Mouse (Mus musculus): ENCODE data around the gene Mns1. TPM values are rescaled to one million over a fixed set of nuclear protein-coding genes. Genes with fewer than 3 reads are reported as not detected.
A peak's percentile ranks its signal among the peaks of the same experiment; 100 is the strongest.

Mns1 gene
- polyA plus RNA-seq, 1 experiment from 2014 or later, result 51.7 TPM

DNA sequence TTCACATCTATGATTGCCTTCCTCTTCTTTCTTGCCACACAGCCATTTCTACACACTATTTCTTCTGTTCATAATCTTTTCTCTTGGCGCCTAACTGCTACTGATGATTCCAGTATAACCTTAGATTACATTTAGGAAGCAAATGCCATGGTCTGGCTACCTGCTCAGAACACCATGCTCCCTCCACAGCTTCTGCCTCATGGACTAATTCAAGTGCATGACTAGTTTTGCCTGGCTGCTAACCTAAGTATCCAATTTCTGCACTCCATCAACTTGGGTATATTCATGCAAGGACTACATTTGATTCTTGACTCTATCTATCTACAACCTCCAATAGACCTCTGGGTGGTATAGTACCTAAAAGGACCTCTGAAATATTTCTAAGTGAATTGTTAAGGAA is 32.0 kb downstream of the Mns1 start:
- ATAC-seq (replicated peaks; ENCODE audit: low FRiP score) (no peak), DNase-seq (ENCODE audit: low spot score) (no peak)
- no peaks in the 10 kb centered on the region for H3K27me3 ChIP-seq (ENCODE audit: control insufficient read depth, insufficient read depth, low read length)
- H3K4me2 ChIP-seq (ENCODE audit: low read depth, low read length, severe bottlenecking), result no peak overlapping the region
- H3K27ac ChIP-seq (ENCODE audit: low read depth, low read length), result no peak overlapping the region
- H3K4me1 ChIP-seq (replicated peaks; ENCODE audit: control insufficient read depth, insufficient read depth, low read length), result no peaks in the 10 kb centered on the region
- H3K9ac ChIP-seq (ENCODE audit: low read length), result no peak overlapping the region
- H3K9me3 ChIP-seq (ENCODE audit: control insufficient read depth, low read length), result no peaks in the 10 kb centered on the region
- no peak overlapping the region for H3K4me3 ChIP-seq (ENCODE audit: low read depth, low read length)
- peaks cover 2% of the 10 kb centered on the region; the same call in 1 of the 2 replicates for H3K36me3 ChIP-seq (ENCODE audit: control insufficient read depth, insufficient read depth, low read length)
- WGBS, result 93% methylated on average over 1 of the region's 1 CpGs

DNA sequence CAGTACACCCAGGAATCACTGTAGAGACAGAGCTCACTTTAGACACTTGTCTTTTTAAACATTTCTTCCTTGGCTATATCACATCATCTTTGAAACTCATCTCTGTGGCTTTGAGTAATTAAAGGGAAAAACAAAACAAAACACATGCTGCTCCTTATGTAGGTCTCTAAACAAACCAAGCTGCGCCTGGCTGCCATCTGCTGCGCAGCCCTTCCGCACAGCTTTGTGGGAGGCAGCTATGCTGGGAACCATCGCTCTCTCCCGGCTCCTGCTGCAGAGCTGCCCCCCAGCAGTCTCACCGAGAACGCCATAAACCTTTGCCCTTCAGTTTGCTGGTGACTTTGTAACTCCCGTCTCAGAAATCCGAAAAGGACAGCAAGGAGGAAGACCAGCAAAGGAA is 37.7 kb downstream of the Mns1 start:
- no peaks in the 10 kb centered on the region for H3K9me3 ChIP-seq (ENCODE audit: control insufficient read depth, low read length)
- H3K4me2 ChIP-seq (ENCODE audit: low read depth, low read length, severe bottlenecking), result no peak overlapping the region
- no peaks in the 10 kb centered on the region for H3K27me3 ChIP-seq (ENCODE audit: control insufficient read depth, insufficient read depth, low read length)
- no peak for ATAC-seq (replicated peaks; ENCODE audit: low FRiP score)
- no peak overlapping the region for H3K4me3 ChIP-seq (ENCODE audit: low read depth, low read length)
- H3K27ac ChIP-seq (ENCODE audit: low read depth, low read length), result no peak overlapping the region
- no peaks in the 10 kb centered on the region for H3K4me1 ChIP-seq (replicated peaks; ENCODE audit: control insufficient read depth, insufficient read depth, low read length)
- 93% methylated on average over 9 of the region's 9 CpGs for WGBS
- no peak for DNase-seq (ENCODE audit: low spot score)
- H3K9ac ChIP-seq (ENCODE audit: low read length), result no peak overlapping the region; the same call in 1 of the 2 replicates
- peaks cover 2% of the 10 kb centered on the region; the same call in 1 of the 2 replicates for H3K36me3 ChIP-seq (ENCODE audit: control insufficient read depth, insufficient read depth, low read length)

DNA sequence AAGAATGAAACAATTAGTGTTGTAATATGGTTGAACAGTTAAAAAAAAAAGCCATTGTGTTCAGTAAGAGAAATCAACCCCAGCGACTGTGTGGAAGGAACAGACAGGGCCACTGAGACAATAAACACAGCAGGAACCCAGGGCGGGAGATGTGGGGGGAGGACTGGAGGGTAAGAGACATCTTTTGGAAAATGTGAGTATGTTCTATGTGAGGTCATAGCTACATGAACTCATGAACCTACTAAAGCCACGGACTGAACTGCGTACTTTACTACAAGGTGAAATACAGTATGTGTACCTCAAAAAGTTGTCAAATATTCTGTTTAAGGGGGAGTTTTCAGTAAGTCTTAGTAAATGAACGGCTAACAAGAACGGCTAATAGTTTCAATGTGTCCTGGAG is 39.5 kb downstream of the Mns1 start:
- no peak overlapping the region for H3K4me3 ChIP-seq (ENCODE audit: low read depth, low read length)
- DNase-seq (ENCODE audit: low spot score) (no peak), ATAC-seq (replicated peaks; ENCODE audit: low FRiP score) (no peak)
- H3K4me1 ChIP-seq (replicated peaks; ENCODE audit: control insufficient read depth, insufficient read depth, low read length), result no peaks in the 10 kb centered on the region
- H3K4me2 ChIP-seq (ENCODE audit: low read depth, low read length, severe bottlenecking), result no peak overlapping the region
- H3K27me3 ChIP-seq (ENCODE audit: control insufficient read depth, insufficient read depth, low read length), result no peaks in the 10 kb centered on the region
- peaks cover 2% of the 10 kb centered on the region; the same call in 1 of the 2 replicates for H3K36me3 ChIP-seq (ENCODE audit: control insufficient read depth, insufficient read depth, low read length)
- H3K27ac ChIP-seq (ENCODE audit: low read depth, low read length), result no peak overlapping the region
- no peak overlapping the region for H3K9ac ChIP-seq (ENCODE audit: low read length)
- WGBS, result 85% methylated on average over 6 of the region's 6 CpGs
- H3K9me3 ChIP-seq (ENCODE audit: control insufficient read depth, low read length), result no peaks in the 10 kb centered on the region

- ATAC-seq (replicated peaks; ENCODE audit: low FRiP score) (no peak), DNase-seq (ENCODE audit: low spot score) (no peak)
- Histone ChIP-seq H3K36me3 (ENCODE audit: control insufficient read depth, insufficient read depth, low read length) (no peaks in the 10 kb centered on the region; the same call in 1 of the 2 replicates), H3K4me3 (ENCODE audit: low read depth, low read length) (no peak overlapping the region), H3K9ac (ENCODE audit: low read length) (no peak overlapping the region), H3K4me1 (replicated peaks; ENCODE audit: control insufficient read depth, insufficient read depth, low read length) (no peaks in the 10 kb centered on the region), H3K9me3 (ENCODE audit: control insufficient read depth, low read length) (no peaks in the 10 kb centered on the region), H3K27me3 (ENCODE audit: control insufficient read depth, insufficient read depth, low read length) (no peaks in the 10 kb centered on the region), H3K4me2 (ENCODE audit: low read depth, low read length, severe bottlenecking) (no peak overlapping the region), H3K27ac (ENCODE audit: low read depth, low read length) (no peak overlapping the region)
- 88% methylated on average over 1 of the region's 1 CpGs for WGBS
These were observed 41.5 kb downstream of the Mns1 start for GRCm38 (mm10) chr9:72479276-72479675.

DNA sequence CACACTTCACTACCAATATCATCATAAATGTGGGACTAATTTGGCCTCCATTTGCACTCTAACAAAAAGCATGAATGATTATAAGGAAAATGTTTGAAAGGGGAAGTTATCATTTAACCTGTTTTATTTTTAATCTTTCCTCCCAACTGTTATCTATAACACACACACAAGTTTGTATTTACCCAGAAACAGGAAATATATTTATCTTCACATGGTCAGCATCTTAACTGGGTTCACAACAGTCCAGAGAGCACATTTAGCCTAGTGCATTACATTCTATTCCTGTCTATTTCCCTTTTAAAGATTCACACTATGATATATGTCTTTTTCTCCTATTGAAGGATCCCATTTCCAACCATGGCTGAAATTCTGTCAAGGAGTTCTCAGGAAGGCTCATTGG is 50.7 kb downstream of the Mns1 start:
- H3K36me3 ChIP-seq (ENCODE audit: control insufficient read depth, insufficient read depth, low read length), result no peaks in the 10 kb centered on the region

DNA sequence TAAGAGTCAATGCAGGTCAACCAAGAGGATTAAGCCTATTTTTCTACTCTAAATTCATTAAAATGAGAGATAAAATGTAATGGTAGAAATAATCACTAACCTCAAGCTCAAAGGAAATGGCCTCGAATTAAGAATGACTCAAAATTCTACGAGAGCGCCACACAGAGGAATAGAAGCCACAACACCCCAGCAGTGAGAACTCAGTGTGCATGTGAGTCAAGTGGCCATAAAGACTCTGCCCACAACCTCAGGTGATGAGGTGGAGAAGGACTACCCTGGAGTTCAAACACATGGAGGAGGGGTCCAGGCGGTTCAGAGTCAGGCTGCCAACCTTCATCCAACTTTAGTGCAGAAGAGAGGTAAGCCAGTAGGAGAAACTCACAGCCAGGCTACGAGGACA is 51.3 kb downstream of the Mns1 start:
- no peak overlapping the region for H3K4me3 ChIP-seq (ENCODE audit: low read depth, low read length)
- no peak overlapping the region for H3K9ac ChIP-seq (ENCODE audit: low read length)
- H3K9me3 ChIP-seq (ENCODE audit: control insufficient read depth, low read length), result no peaks in the 10 kb centered on the region
- H3K4me1 ChIP-seq (replicated peaks; ENCODE audit: control insufficient read depth, insufficient read depth, low read length), result peaks cover 3% of the 10 kb centered on the region; the same call in 1 of the 2 replicates
- DNase-seq (ENCODE audit: low spot score) (no peak), ATAC-seq (replicated peaks; ENCODE audit: low FRiP score) (no peak)
- H3K27ac ChIP-seq (ENCODE audit: low read depth, low read length), result no peak overlapping the region
- no peak overlapping the region for H3K4me2 ChIP-seq (ENCODE audit: low read depth, low read length, severe bottlenecking)
- 89% methylated on average over 5 of the region's 5 CpGs for WGBS
- no peaks in the 10 kb centered on the region for H3K27me3 ChIP-seq (ENCODE audit: control insufficient read depth, insufficient read depth, low read length)
- H3K36me3 ChIP-seq (ENCODE audit: control insufficient read depth, insufficient read depth, low read length), result no peaks in the 10 kb centered on the region

More for the DNA sequence above, 50.7 kb downstream of the Mns1 start:
- H3K27me3 ChIP-seq (ENCODE audit: control insufficient read depth, insufficient read depth, low read length), result no peaks in the 10 kb centered on the region
- no peak for DNase-seq (ENCODE audit: low spot score)
- ATAC-seq (replicated peaks; ENCODE audit: low FRiP score), result no peak
- H3K9me3 ChIP-seq (ENCODE audit: control insufficient read depth, low read length), result no peaks in the 10 kb centered on the region
- H3K4me1 ChIP-seq (replicated peaks; ENCODE audit: control insufficient read depth, insufficient read depth, low read length), result peaks cover 3% of the 10 kb centered on the region; the same call in 1 of the 2 replicates
- no peak overlapping the region for H3K9ac ChIP-seq (ENCODE audit: low read length)
- H3K4me3 ChIP-seq (ENCODE audit: low read depth, low read length), result no peak overlapping the region
- no peak overlapping the region for H3K4me2 ChIP-seq (ENCODE audit: low read depth, low read length, severe bottlenecking)
- H3K27ac ChIP-seq (ENCODE audit: low read depth, low read length), result no peak overlapping the region

GRCm38 (mm10) chr9:72491559-72492193 is 53.9 kb downstream of the Mns1 start:
- no peaks in the 10 kb centered on the region for H3K36me3 ChIP-seq (ENCODE audit: control insufficient read depth, insufficient read depth, low read length)
- peak overlapping the region; percentile 67; the same call in 1 of the 2 replicates for H3K27ac ChIP-seq (ENCODE audit: low read depth, low read length)
- H3K9me3 ChIP-seq (ENCODE audit: control insufficient read depth, low read length), result no peaks in the 10 kb centered on the region
- ATAC-seq (replicated peaks; ENCODE audit: low FRiP score), result peak; percentile 98
- WGBS, result under 1% methylated on average over 32 of the region's 32 CpGs
- H3K27me3 ChIP-seq (ENCODE audit: control insufficient read depth, insufficient read depth, low read length), result no peaks in the 10 kb centered on the region
- peak overlapping the region; percentile 80 for H3K4me3 ChIP-seq (ENCODE audit: low read depth, low read length)
- peak overlapping the region; percentile 70 for H3K9ac ChIP-seq (ENCODE audit: low read length)
- peak; percentile 96 for DNase-seq (ENCODE audit: low spot score)
- peaks cover 3% of the 10 kb centered on the region; the same call in 1 of the 2 replicates for H3K4me1 ChIP-seq (replicated peaks; ENCODE audit: control insufficient read depth, insufficient read depth, low read length)
- peak overlapping the region; percentile 57 for H3K4me2 ChIP-seq (ENCODE audit: low read depth, low read length, severe bottlenecking)

- no peaks in the 10 kb centered on the region for H3K27me3 ChIP-seq (ENCODE audit: control insufficient read depth, insufficient read depth, low read length)
- H3K4me3 ChIP-seq (ENCODE audit: low read depth, low read length), result peak within 1 kb of the TSS; percentile 80
- peak within 1 kb of the TSS; percentile 57 for H3K4me2 ChIP-seq (ENCODE audit: low read depth, low read length, severe bottlenecking)
- DNase-seq (ENCODE audit: low spot score), result no peak
- no peaks in the 10 kb centered on the region for H3K9me3 ChIP-seq (ENCODE audit: control insufficient read depth, low read length)
- peaks cover 3% of the 10 kb centered on the region; the same call in 1 of the 2 replicates for H3K4me1 ChIP-seq (replicated peaks; ENCODE audit: control insufficient read depth, insufficient read depth, low read length)
- WGBS, result 16% methylated on average over 6 of the region's 6 CpGs
- ATAC-seq (replicated peaks; ENCODE audit: low FRiP score), result peak; percentile 57
- peak within 1 kb of the TSS; percentile 70 for H3K9ac ChIP-seq (ENCODE audit: low read length)
- no peaks in the 10 kb centered on the region for H3K36me3 ChIP-seq (ENCODE audit: control insufficient read depth, insufficient read depth, low read length)
- H3K27ac ChIP-seq (ENCODE audit: low read depth, low read length), result peak within 1 kb of the TSS; percentile 67; the same call in 1 of the 2 replicates
These were observed 54.4 kb downstream of the Mns1 start, which contains the start of gene Tex9 for GRCm38 (mm10) chr9:72492194-72492565. Gene Tex9 (minus strand): TSS chr9:72492212.

- no peak for DNase-seq (ENCODE audit: low spot score)
- no peaks in the 10 kb centered on the region for H3K27me3 ChIP-seq (ENCODE audit: control insufficient read depth, insufficient read depth, low read length)
- H3K9ac ChIP-seq (ENCODE audit: low read length), result no peak overlapping the region
- peaks cover 3% of the 10 kb centered on the region; the same call in 1 of the 2 replicates for H3K4me1 ChIP-seq (replicated peaks; ENCODE audit: control insufficient read depth, insufficient read depth, low read length)
- no peaks in the 10 kb centered on the region for H3K36me3 ChIP-seq (ENCODE audit: control insufficient read depth, insufficient read depth, low read length)
- no peak overlapping the region for H3K4me3 ChIP-seq (ENCODE audit: low read depth, low read length)
- H3K27ac ChIP-seq (ENCODE audit: low read depth, low read length), result no peak overlapping the region
- ATAC-seq (replicated peaks; ENCODE audit: low FRiP score), result no peak
- 94% methylated on average over 2 of the region's 2 CpGs for WGBS
- no peak overlapping the region for H3K4me2 ChIP-seq (ENCODE audit: low read depth, low read length, severe bottlenecking)
- no peaks in the 10 kb centered on the region for H3K9me3 ChIP-seq (ENCODE audit: control insufficient read depth, low read length)
These were observed 55.7 kb downstream of the Mns1 start for GRCm38 (mm10) chr9:72493465-72493864.

Measured in forebrain, embryonic 11.5 days (tissue).